Mouse (Mus musculus) hindbrain, postnatal 0 days (tissue): ENCODE measurements around the gene Ptpn21. TPM values are rescaled to one million over a fixed set of nuclear protein-coding genes. Genes with fewer than 3 reads are reported as not detected.

Source experiments
- ATAC-seq: fragments of 200-750 bp; cut with Nextera tagmentation; 2 replicates; pipeline ENCODE4 v1.8.0; 2017; ENCODE audit warnings: mild to moderate bottlenecking, moderate TSS enrichment, moderate library complexity
- DNase-seq: peaks from one replicate; pipeline ENCODE4 v3.0.0-alpha.2; 2015; ENCODE audit warnings: low spot score
- H3K27ac ChIP-seq: fragments of 300-500 bp; sonication (generic); 2 replicates; pipeline ENCODE4 v1.5.1; 2014; ENCODE audit warnings: mild to moderate bottlenecking
- H3K27me3 ChIP-seq: fragments of 300-500 bp; sonication (generic); 2 replicates; pipeline ENCODE4 v1.6.1; 2014; ENCODE audit warnings: low read length, mixed read lengths; ENCODE audit not compliant: insufficient read depth
- H3K36me3 ChIP-seq: fragments of 300-500 bp; sonication (generic); 2 replicates; pipeline ENCODE4 v1.6.1; 2014; ENCODE audit warnings: low read length, mixed read lengths; ENCODE audit not compliant: insufficient read depth
- H3K4me1 ChIP-seq: fragments of 300-500 bp; sonication (generic); 2 replicates; pipeline ENCODE4 v1.6.1; 2014; ENCODE audit warnings: antibody characterized with exemption, low read length, mixed read lengths; ENCODE audit not compliant: insufficient read depth
- H3K4me2 ChIP-seq: fragments of 300-500 bp; sonication (generic); 2 replicates; pipeline ENCODE4 v1.6.1; 2014; ENCODE audit warnings: low read depth, mild to moderate bottlenecking, low read length, moderate library complexity, mixed read lengths
- H3K4me3 ChIP-seq: fragments of 300-500 bp; sonication (generic); 2 replicates; pipeline ENCODE4 v1.5.1; 2014; ENCODE audit warnings: low read length
- H3K9ac ChIP-seq: fragments of 300-500 bp; sonication (generic); replicated peaks from 2 replicates; pipeline ENCODE4 v1.6.1; 2014; ENCODE audit warnings: mild to moderate bottlenecking, low read length, moderate library complexity, mixed read lengths
- H3K9me3 ChIP-seq: fragments of 300-500 bp; sonication (generic); 2 replicates; pipeline ENCODE4 v1.6.1; 2016; ENCODE audit warnings: low read length, mixed read lengths
- CTCF ChIP-seq: IDR thresholded peaks from 2 replicates; pipeline ENCODE4 v1.5.1; 2016; ENCODE audit warnings: antibody characterized with exemption, control low read depth, low read depth
- WGBS: fragments of 180-500 bp; shearing (Covaris S2); extraction: QIAGEN DNeasy Blood & Tissue Kit; methylation state at CpG from one replicate; pipeline ENCODE4 v1.1.7; 2014; 5-methylcytosine and 5-hydroxymethylcytosine counted together
- polyA plus RNA-seq: library from polyadenylated mRNA; unstranded; fragments of >200 nt; fragmentation: Nextera tagmentation; extraction: Ambion mirVana; gene quantifications from 2 replicates; pipeline ENCODE4 v1.2.1, GENCODE M21; 2015
- total RNA-seq: library from RNA; depleted of rRNA; stranded (reverse); fragments of >200 nt; gene quantifications from 2 replicates; pipeline ENCODE4 v1.2.3, GENCODE M21; 2014

Gene Ptpn21
- total and polyA plus RNA-seq, 2 experiments from 2014 or later = 2.7 to 6.0 TPM

- Histone ChIP-seq H3K9ac (peak overlapping the region; percentile 52), H3K4me2 (peak overlapping the region; percentile 83), H3K27ac (no peak overlapping the region), H3K36me3 (no peaks in the 10 kb centered on the region), H3K4me3 (peak overlapping the region; percentile 57), H3K4me1 (peaks cover 24% of the 10 kb centered on the region; the same call in 1 of the 2 replicates), H3K9me3 (no peaks in the 10 kb centered on the region), H3K27me3 (no peaks in the 10 kb centered on the region)
- TF ChIP-seq CTCF = no peak
- 9% methylated on average over 22 of the region's 22 CpGs for WGBS
- DNase-seq (no peak), ATAC-seq (peak; percentile 48)
Measured at GRCm38 (mm10) chr12:98734880-98735801, 2.1 kb downstream of the Ptpn21 start.

DNA sequence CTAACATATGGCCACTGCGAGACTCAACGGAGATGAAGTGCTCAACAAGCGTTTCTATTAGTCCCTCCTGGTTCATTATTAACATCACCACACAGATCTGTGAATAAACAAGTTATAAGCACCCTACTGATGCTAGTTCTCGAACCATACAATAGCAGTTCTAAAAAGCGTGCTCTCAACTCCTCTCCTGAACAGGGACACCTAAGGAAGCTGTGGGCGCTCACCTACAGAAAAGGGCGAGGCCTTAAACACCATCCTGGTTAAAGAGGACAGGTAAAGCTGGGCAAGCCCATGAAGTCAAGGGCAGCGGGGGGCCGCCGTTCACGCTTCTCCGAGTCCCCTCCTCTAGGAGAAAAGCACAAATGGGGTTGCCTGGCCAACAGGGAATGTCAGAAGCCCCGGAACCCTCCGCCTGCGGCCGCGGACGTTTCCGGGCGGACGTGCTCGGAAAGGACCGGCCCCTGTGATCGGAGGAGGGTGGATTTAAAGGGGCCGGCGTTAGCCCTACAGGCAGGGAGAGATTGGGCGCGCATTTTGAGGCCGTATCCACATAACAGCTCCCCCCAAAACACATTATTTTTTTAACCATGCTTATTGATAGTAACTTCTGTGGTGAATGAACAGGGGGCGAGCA, 2.8 kb downstream of the Ptpn21 start:
- DNase-seq = peak; percentile 94
- peaks cover 24% of the 10 kb centered on the region; the same call in 1 of the 2 replicates for H3K4me1 ChIP-seq
- H3K4me3 ChIP-seq = peak overlapping the region; percentile 57
- ATAC-seq = peak; percentile 94
- peak overlapping the region; percentile 52 for H3K9ac ChIP-seq
- under 1% methylated on average over 30 of the region's 30 CpGs for WGBS
- 0 out of 2 replicates have a peak overlapping the region, but pooled peaks have one; percentile 32 for H3K27ac ChIP-seq
- no peaks in the 10 kb centered on the region for H3K36me3 ChIP-seq
- H3K4me2 ChIP-seq = peak overlapping the region; percentile 83
- H3K9me3 ChIP-seq = no peaks in the 10 kb centered on the region
- TF ChIP-seq CTCF = peak; percentile 33
- no peaks in the 10 kb centered on the region for H3K27me3 ChIP-seq

DNA sequence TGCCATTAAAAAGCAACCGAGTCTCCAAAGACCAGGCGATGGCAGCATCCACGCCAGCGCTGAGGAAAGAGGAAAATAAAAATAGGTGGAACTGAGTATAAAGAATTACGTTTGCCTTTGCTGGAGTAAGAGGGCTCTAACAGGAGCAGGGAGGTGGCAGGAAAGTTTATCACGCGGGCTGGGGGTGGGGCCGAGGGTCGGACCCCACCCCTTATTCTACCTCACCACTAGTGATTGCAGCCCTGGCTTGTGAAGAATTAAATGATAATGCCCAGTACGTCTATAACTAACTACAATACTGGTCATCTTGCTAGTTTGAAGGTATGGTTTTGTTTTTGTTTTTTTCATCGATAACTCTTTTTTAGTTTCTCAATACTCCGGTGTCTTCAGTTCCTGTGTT, 3.4 kb downstream of the Ptpn21 start:
- WGBS = 17% methylated on average over 12 of the region's 12 CpGs
- H3K4me3 ChIP-seq = peak overlapping the region; percentile 57
- no peaks in the 10 kb centered on the region for H3K9me3 ChIP-seq
- no peaks in the 10 kb centered on the region for H3K36me3 ChIP-seq
- peak overlapping the region; percentile 52 for H3K9ac ChIP-seq
- no peaks in the 10 kb centered on the region for H3K27me3 ChIP-seq
- TF ChIP-seq CTCF = no peak
- peaks cover 24% of the 10 kb centered on the region; the same call in 1 of the 2 replicates for H3K4me1 ChIP-seq
- H3K27ac ChIP-seq = 0 out of 2 replicates have a peak overlapping the region, but pooled peaks have one; percentile 32
- no peak for DNase-seq
- peak overlapping the region; percentile 83 for H3K4me2 ChIP-seq
- ATAC-seq = no peak

- Histone ChIP-seq H3K27ac (no peak overlapping the region), H3K36me3 (no peaks in the 10 kb centered on the region), H3K4me1 (peaks cover 23% of the 10 kb centered on the region; the same call in 1 of the 2 replicates), H3K4me3 (peak overlapping the region; percentile 57), H3K9me3 (no peaks in the 10 kb centered on the region), H3K27me3 (no peaks in the 10 kb centered on the region), H3K9ac (peak overlapping the region; percentile 52), H3K4me2 (peak overlapping the region; percentile 83)
- no peak for DNase-seq
- no peak for TF ChIP-seq CTCF
- WGBS = 69% methylated on average over 3 of the region's 3 CpGs
- ATAC-seq = no peak
Measured at GRCm38 (mm10) chr12:98733165-98733564, 4.0 kb downstream of the Ptpn21 start.

GRCm38 (mm10) chr12:98730682-98731081, 6.5 kb downstream of the Ptpn21 start:
- no peak overlapping the region for H3K4me2 ChIP-seq
- ATAC-seq = no peak
- DNase-seq = no peak
- H3K9me3 ChIP-seq = no peaks in the 10 kb centered on the region
- WGBS = 82% methylated on average over 11 of the region's 11 CpGs
- H3K4me3 ChIP-seq = no peak overlapping the region
- no peaks in the 10 kb centered on the region for H3K36me3 ChIP-seq
- H3K27ac ChIP-seq = no peak overlapping the region
- peaks cover 19% of the 10 kb centered on the region; the same call in 1 of the 2 replicates for H3K4me1 ChIP-seq
- no peak for TF ChIP-seq CTCF
- H3K27me3 ChIP-seq = no peaks in the 10 kb centered on the region
- H3K9ac ChIP-seq = no peak overlapping the region

DNA sequence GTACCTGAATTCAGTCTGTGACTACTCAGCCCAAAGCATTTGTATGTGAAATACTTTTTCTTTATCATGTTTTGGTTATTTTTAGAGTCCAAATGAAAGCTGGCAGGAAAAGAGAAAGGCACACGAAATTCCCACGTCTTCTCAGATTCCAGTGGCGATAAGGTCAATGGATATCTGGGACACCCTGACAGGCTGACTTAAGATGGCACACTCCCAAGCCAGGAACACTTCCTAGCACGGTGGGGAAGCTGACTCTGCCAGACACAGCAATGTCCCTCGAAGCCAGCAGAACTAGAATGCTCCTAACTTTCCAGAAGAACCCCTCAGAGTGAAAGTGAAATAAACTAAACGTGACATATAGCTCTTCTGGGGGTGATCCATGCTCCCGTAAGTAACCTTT, 10.0 kb downstream of the Ptpn21 start:
- no peak overlapping the region for H3K4me3 ChIP-seq
- DNase-seq (no peak), ATAC-seq (no peak)
- WGBS = 72% methylated on average over 7 of the region's 7 CpGs
- no peaks in the 10 kb centered on the region for H3K4me1 ChIP-seq
- no peak overlapping the region for H3K9ac ChIP-seq
- H3K4me2 ChIP-seq = no peak overlapping the region
- no peaks in the 10 kb centered on the region for H3K9me3 ChIP-seq
- TF ChIP-seq CTCF = no peak
- H3K27ac ChIP-seq = no peak overlapping the region
- no peaks in the 10 kb centered on the region for H3K36me3 ChIP-seq
- no peaks in the 10 kb centered on the region for H3K27me3 ChIP-seq
